Mouse (Mus musculus) megakaryocyte, embryonic 14.5 days (primary cell): ENCODE results near the gene Tnfsf14. TPM values are rescaled to one million over a fixed set of nuclear protein-coding genes. Genes with fewer than 3 reads are reported as not detected.

Source experiments
- H3K27me3 ChIP-seq: replicated peaks from 2 replicates; pipeline ENCODE3; 2012; ENCODE audit warnings: inconsistent platforms
- H3K36me3 ChIP-seq: replicated peaks from 2 replicates; pipeline ENCODE3; 2012; ENCODE audit warnings: low read length, inconsistent platforms, mixed read lengths
- H3K4me1 ChIP-seq: 2 replicates; pipeline ENCODE4 v1.6.1; 2012; ENCODE audit warnings: inconsistent platforms
- H3K4me3 ChIP-seq: replicated peaks from 2 replicates; pipeline ENCODE3; 2012; ENCODE audit warnings: moderate library complexity, mild to moderate bottlenecking, inconsistent platforms
- H3K9me3 ChIP-seq: 2 replicates; pipeline ENCODE4 v1.6.1; 2012; ENCODE audit warnings: inconsistent platforms
- FLI1 ChIP-seq: IDR thresholded peaks from 2 replicates; pipeline ENCODE4 v1.6.1; 2012; ENCODE audit warnings: low read length, inconsistent platforms, mixed read lengths
- GATA1 ChIP-seq: IDR thresholded peaks from 3 replicates; pipeline ENCODE4 v1.6.1; 2012; ENCODE audit warnings: mixed read lengths, low read length, inconsistent platforms, borderline replicate concordance
- polyA plus RNA-seq: library from polyadenylated mRNA; stranded (reverse); fragments of >175 nt; gene quantifications from 2 replicates; pipeline ENCODE4 v1.2.3, GENCODE M21; 2012; ENCODE audit warnings: low replicate concordance; ENCODE audit not compliant: insufficient read depth

Tnfsf14 gene
- 49.5 and 144 TPM in 2 replicates for polyA plus RNA-seq

DNA sequence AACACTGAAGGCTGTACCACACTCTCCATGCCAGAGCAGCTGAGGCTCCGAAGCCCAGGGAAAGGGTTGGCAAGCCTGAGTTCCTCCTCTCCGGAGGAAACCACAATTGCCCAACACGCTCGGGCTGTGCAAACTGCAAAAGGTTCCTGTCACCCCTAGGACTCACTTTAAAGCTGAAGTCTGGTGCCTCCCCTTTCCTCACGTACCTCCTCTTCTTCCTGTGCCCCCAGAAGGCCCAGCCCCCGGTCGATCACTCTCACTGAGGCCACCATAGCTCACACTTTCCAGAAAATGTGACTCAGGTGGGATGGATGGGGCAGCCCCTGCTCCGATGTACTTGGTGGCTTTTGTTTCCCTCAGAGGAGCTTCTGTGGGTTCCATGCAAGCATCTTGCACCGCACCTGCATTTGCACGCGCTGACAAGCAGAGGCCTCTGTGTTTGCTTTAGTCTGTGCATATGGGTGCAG is at the start of gene Tnfsf14:
Gene Tnfsf14 (minus strand): TSS at position 137 of the 467 bp plus-strand sequence.
- Histone ChIP-seq H3K27me3 (no peaks in the 10 kb centered on the region), H3K36me3 (peaks cover 39% of the 10 kb centered on the region), H3K4me1 (peaks cover 96% of the 10 kb centered on the region), H3K4me3 (peak within 1 kb of the TSS; percentile 91), H3K9me3 (peaks cover 8% of the 10 kb centered on the region)
- no peak for TF ChIP-seq GATA1
- no peak for TF ChIP-seq FLI1

DNA sequence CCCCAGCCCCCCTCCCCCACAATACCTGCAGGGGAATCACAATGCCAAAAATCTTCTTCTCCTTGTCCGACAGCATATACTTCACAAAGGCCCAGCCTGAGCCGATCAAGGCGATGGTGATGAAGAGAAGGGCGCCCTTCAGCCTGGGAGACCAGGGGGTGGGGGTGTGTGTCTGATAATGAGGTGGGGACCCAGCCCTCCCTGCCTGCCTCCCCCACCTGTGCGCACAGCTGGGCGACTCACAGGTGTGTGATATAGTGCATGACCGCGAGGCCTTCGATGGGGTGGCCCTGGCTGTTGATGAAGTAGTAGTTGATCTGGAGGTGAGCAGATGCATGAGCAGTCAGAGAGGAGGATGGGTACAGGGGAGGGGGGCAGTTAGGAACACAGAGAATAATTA is 43.2 kb upstream of the Tnfsf14 start:
- Histone ChIP-seq H3K27me3 (peaks cover 6% of the 10 kb centered on the region), H3K4me3 (no peak overlapping the region), H3K36me3 (peaks cover 58% of the 10 kb centered on the region), H3K9me3 (peaks cover 5% of the 10 kb centered on the region; the same call in 1 of the 2 replicates), H3K4me1 (peaks cover 13% of the 10 kb centered on the region; the same call in 1 of the 2 replicates)
- TF ChIP-seq GATA1 (no peak), FLI1 (no peak)

DNA sequence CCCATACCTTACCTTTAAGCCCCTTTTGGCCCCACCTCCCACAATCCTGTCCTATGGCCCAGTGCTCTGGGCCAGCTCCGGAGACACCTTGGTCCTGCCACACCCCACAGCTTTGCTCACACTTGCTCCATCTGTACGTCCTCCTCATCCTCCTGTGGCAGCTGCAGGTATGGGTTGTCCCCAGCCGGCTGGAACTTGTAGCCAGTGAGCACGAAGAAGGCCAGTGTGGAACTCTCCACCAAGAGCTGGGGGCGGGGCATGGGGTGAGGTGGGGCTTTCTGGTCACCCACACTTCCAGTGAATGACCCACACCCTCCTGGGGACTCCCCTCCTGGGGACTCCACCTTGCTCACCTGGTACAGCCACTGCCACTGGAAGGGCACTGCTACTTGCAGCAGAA is 41.8 kb upstream of the Tnfsf14 start:
- Histone ChIP-seq H3K4me3 (no peak overlapping the region), H3K9me3 (no peaks in the 10 kb centered on the region), H3K27me3 (peaks cover 6% of the 10 kb centered on the region), H3K4me1 (peaks cover 24% of the 10 kb centered on the region; the same call in 1 of the 2 replicates), H3K36me3 (peaks cover 49% of the 10 kb centered on the region)
- no peak for TF ChIP-seq FLI1
- no peak for TF ChIP-seq GATA1

DNA sequence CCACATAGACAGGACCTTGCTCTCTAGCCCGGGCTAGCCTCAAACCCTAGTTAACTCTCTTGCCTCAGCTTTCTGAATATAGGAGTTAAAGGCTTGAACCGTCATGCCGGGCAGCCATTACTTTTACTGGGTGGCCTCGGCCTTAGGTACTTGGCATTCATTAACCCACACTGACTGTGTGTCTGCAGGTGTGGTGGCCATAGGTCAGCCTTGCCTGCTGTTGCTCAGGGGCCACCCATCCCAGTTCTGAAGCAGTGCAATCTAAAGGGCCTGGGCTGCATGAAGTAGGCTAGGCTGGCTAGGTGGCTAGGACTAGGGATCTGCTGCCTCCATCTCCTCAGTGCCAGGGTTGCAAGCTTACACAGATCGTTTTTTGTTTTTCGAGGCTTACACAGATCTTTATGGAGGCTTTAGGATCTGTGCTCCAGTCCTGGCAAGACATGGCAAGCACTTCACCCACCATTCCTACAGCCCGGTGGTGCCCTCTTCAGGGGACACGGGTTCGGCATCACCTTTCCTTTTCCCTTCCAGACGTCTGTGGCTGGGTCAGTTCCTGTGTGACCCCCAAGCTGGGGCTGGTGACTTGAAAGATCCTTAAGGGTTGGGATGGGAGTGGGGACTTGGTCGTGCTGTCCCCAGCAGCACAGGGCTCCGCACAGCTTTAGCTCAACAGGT is 40.4 kb upstream of the Tnfsf14 start:
- Histone ChIP-seq H3K27me3 (peaks cover 14% of the 10 kb centered on the region), H3K9me3 (no peaks in the 10 kb centered on the region), H3K4me3 (no peak overlapping the region), H3K36me3 (peaks cover 49% of the 10 kb centered on the region), H3K4me1 (peaks cover 34% of the 10 kb centered on the region)
- no peak for TF ChIP-seq GATA1
- TF ChIP-seq FLI1, result no peak

DNA sequence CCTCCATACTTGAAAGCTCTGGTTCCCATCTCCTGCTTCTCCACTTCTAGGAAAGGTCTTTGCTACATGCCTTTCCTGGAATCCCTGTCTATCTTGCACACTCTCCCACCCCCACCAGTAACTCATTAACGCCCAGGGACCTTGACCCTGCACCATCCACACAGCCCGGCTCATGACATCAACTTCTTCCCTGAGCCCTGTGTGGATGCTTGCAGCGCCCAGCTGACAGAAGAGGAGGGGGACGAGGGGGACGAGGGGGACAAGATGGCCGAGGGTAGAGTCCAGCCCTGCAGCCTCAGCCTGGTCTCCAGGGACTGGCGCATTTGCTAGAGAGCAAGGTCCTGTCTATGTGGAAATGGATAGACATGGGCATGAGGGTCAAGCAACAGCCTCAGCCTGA is 39.1 kb upstream of the Tnfsf14 start:
- H3K36me3 ChIP-seq, result peaks cover 44% of the 10 kb centered on the region
- TF ChIP-seq FLI1 (no peak), GATA1 (no peak)
- no peaks in the 10 kb centered on the region for H3K9me3 ChIP-seq
- peaks cover 16% of the 10 kb centered on the region for H3K27me3 ChIP-seq
- peaks cover 48% of the 10 kb centered on the region for H3K4me1 ChIP-seq
- no peak overlapping the region for H3K4me3 ChIP-seq

DNA sequence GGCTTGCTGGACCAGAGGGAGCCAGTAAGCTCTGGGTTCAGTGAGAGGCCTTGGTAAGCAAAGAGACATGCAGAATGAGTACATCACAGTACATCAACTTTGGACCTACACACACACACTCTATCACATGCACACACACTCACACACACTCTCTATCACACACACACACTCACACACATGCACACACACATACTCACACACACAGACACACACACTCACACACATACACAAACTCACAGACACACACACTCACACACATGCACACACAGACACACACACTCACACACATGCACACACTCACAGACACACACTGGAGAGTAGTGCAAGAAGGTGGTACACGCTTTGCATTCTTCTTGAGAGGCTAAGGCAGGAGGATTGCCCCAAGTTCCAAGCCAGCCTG is 38.2 kb upstream of the Tnfsf14 start:
- H3K9me3 ChIP-seq, result no peaks in the 10 kb centered on the region
- no peak for TF ChIP-seq FLI1
- no peak for TF ChIP-seq GATA1
- H3K27me3 ChIP-seq, result peaks cover 23% of the 10 kb centered on the region
- H3K4me3 ChIP-seq, result peak overlapping the region; percentile 28
- peaks cover 50% of the 10 kb centered on the region for H3K4me1 ChIP-seq
- peaks cover 35% of the 10 kb centered on the region for H3K36me3 ChIP-seq

DNA sequence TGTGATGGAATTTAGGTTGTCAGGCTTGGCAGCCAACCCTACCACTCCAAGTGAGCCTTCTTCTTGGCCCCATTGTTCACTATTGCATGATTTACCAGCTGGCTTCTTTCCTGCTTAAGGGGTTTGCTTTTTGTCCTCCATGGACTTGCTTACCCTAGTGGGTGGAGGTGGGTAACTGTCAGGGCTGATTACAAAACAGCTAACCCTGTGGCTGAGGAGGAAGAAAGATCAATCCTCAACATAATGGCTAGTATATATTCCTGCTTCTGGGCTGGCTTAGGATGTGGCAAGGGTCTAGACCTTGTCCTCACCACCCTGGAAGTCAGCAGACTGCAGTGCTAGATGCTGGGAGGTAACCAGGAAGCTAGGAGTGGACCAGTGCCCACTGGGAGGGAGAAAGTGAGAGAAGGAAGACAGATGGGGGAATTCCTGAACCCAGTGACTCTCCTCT is 37.4 kb upstream of the Tnfsf14 start:
- Histone ChIP-seq H3K9me3 (no peaks in the 10 kb centered on the region), H3K4me3 (no peak overlapping the region), H3K27me3 (peaks cover 31% of the 10 kb centered on the region), H3K36me3 (peaks cover 27% of the 10 kb centered on the region), H3K4me1 (peaks cover 56% of the 10 kb centered on the region)
- no peak for TF ChIP-seq GATA1
- TF ChIP-seq FLI1, result no peak

DNA sequence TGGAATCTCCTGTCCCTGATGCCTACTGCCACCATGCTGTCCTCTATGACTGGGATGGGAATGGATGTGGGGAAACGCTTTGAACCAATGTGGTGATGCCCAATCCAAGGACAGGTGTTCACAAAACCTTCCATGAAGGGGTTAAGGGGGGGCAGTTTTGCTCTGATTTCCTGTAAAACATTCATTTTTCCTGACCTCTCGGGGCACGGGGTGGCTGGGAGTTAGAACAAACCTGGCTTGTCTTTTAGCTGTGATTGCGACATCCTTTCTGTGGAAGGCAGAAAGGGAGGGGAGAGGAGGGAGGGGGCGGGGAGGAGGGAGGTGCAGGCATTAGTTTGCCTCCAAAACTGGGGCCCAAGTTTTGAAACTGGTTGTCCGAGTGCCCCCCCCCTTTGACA is 36.8 kb upstream of the Tnfsf14 start:
- H3K36me3 ChIP-seq, result peaks cover 21% of the 10 kb centered on the region
- H3K27me3 ChIP-seq, result peaks cover 37% of the 10 kb centered on the region
- H3K4me1 ChIP-seq, result peaks cover 59% of the 10 kb centered on the region
- no peak overlapping the region for H3K4me3 ChIP-seq
- no peaks in the 10 kb centered on the region for H3K9me3 ChIP-seq
- TF ChIP-seq FLI1 (no peak), GATA1 (no peak)

DNA sequence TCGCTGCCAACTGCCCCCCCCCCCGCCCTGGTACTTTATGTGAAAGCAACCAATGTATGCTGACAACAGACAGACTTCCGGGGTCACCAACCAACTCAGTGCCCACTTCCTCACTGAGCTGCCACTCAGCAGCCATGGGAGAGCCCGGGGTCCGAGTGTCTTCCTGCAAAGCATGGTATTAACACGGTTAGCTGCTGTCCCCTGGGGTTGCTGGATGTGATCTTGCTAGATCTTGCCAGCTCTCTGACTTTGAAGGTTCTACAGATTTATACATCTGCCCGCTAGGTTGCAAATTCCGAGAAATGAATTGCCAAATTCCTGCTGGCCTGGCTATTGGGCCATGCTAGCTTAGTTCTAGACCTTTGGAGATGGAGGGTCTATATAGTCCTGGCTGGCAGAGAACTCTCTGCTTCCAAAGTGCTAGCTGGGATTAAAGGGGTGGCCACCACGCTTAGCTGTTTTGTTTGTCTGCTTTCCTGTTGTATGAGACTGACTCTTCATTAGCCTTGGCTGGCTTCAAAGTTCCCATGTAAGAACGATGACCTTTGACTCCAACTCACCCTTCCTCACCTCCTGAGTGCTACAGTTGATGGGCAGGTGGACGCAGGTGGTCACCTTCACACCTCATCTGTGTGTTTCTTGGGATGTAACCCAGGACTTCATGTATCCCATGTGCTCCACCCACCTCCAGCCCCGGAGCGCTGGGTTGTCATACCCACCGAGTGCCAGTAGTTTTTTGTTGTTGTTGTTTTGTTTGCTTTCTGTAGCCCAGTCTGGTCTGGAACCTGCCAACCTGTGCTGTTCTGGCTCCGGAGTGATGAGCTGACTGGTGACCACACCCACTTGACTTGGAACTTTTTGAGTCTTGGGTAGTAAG is 36.1 kb upstream of the Tnfsf14 start:
- H3K4me3 ChIP-seq, result no peak overlapping the region
- H3K36me3 ChIP-seq, result peaks cover 14% of the 10 kb centered on the region
- no peaks in the 10 kb centered on the region for H3K9me3 ChIP-seq
- H3K27me3 ChIP-seq, result peaks cover 43% of the 10 kb centered on the region
- peaks cover 62% of the 10 kb centered on the region for H3K4me1 ChIP-seq
- TF ChIP-seq FLI1 (no peak), GATA1 (no peak)
